Mouse (Mus musculus) ES-E14 (cell line): ENCODE data around the gene Cnot3. TPM values are rescaled to one million over a fixed set of nuclear protein-coding genes. Genes with fewer than 3 reads are reported as not detected.

Experiments used
- DNase-seq: peaks from one replicate; pipeline ENCODE4 v3.0.0-alpha.2; 2013; ENCODE audit warnings: low read depth, low spot score
- H3K27ac ChIP-seq: 2 replicates; pipeline ENCODE4 v1.5.1; 2012; ENCODE audit warnings: low read depth, mild to moderate bottlenecking, low read length, moderate library complexity, mixed read lengths; ENCODE audit not compliant: poor library complexity, insufficient read depth, severe bottlenecking
- H3K36me3 ChIP-seq: 2 replicates; pipeline ENCODE4 v1.6.1; 2012; ENCODE audit warnings: mild to moderate bottlenecking, low read length, moderate library complexity, mixed read lengths; ENCODE audit not compliant: control insufficient read depth, poor library complexity, insufficient read depth, severe bottlenecking
- H3K4me1 ChIP-seq, 2 experiments: fragments of 150-350 bp in 1 of 2; sonication (generic) in 1 of 2; 2 replicates each; pipeline ENCODE4 v1.6.1; 2012; ENCODE audit warnings: low read length in 2 of 2, mild to moderate bottlenecking in 1 of 2, mixed read lengths in 1 of 2; ENCODE audit not compliant: control insufficient read depth in 2 of 2, insufficient read depth in 2 of 2, poor library complexity in 1 of 2
- H3K4me3 ChIP-seq, 2 experiments: fragments of 150-350 bp in 1 of 2; sonication (generic) in 1 of 2; 2 replicates each; pipeline ENCODE4 v1.5.1; 2012; ENCODE audit warnings: low read length in 2 of 2, low read depth in 1 of 2, mild to moderate bottlenecking in 1 of 2, mixed read lengths in 1 of 2; ENCODE audit not compliant: insufficient read depth in 1 of 2, poor library complexity in 1 of 2, severe bottlenecking in 1 of 2
- H3K9ac ChIP-seq: 2 replicates; pipeline ENCODE4 v1.6.1; 2012; ENCODE audit warnings: low read depth, mild to moderate bottlenecking, low read length, mixed read lengths; ENCODE audit not compliant: poor library complexity, insufficient read depth, severe bottlenecking
- H3K9me3 ChIP-seq: fragments of 150-350 bp; sonication (generic); 2 replicates; pipeline ENCODE4 v1.6.1; 2012; ENCODE audit warnings: low read depth, mild to moderate bottlenecking, low read length; ENCODE audit not compliant: control insufficient read depth, insufficient read depth
- CHD2 ChIP-seq: IDR thresholded peaks from 2 replicates; pipeline ENCODE4 v1.6.1; 2014; ENCODE audit warnings: mild to moderate bottlenecking, low read depth, low read length, inconsistent platforms
- HCFC1 ChIP-seq: IDR thresholded peaks from 2 replicates; pipeline ENCODE4 v1.6.1; 2012; ENCODE audit warnings: low read length, inconsistent platforms, borderline replicate concordance; ENCODE audit not compliant: insufficient read depth
- MAFK ChIP-seq: IDR thresholded peaks from 2 replicates; pipeline ENCODE4 v1.6.1; 2014; ENCODE audit warnings: mild to moderate bottlenecking, low read depth, low read length, inconsistent platforms; ENCODE audit not compliant: insufficient read depth
- ZC3H11A ChIP-seq: IDR thresholded peaks from 2 replicates; pipeline ENCODE4 v1.6.1; 2012; ENCODE audit warnings: low read depth, mild to moderate bottlenecking, inconsistent platforms, low read length, borderline replicate concordance
- ZNF384 ChIP-seq: IDR thresholded peaks from 2 replicates; pipeline ENCODE4 v1.6.1; 2012; ENCODE audit warnings: low read depth, low read length, inconsistent platforms
- in situ Hi-C, 2 experiments: fragments of 600-800 bp; cut with MboI; formaldehyde crosslinking; loops; one replicate each; pipeline ENCODE4 v1.15.1; 2025; ENCODE audit warnings: low sequenced_read_pairs in 2 of 2, inconsistent platforms in 1 of 2; ENCODE audit not compliant: unreplicated experiment in 2 of 2
- total RNA-seq: library from RNA; depleted of rRNA; stranded (reverse); fragments of 300-350 nt; gene quantifications from 2 replicates; pipeline ENCODE4 v1.2.3, GENCODE M21; 2012

The Cnot3 gene
- total RNA-seq, 1 experiment, result 47.3 TPM

DNA sequence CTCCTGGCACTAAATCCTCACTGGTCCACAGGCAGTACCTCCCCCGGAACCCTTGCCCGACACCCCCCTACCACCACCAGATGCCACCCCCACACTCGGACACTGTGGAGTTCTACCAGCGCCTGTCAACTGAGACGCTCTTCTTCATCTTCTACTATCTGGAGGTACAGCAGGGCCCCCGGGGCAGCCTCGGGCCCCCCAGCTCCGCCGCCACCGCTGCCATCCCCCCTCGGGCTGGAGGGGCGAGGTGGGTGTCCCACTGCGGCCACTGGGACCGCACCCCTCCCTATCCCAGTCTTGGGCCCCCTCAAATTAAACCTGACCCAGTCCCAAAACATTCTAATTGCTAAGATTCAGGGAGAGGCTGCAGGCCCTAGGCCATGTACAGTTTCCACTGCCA is 13.5 kb downstream of the Cnot3 start:
- Histone ChIP-seq H3K9ac (no peak overlapping the region), H3K4me3 (no peak overlapping the region), H3K4me1 (no peaks in the 10 kb centered on the region), H3K27ac (no peak overlapping the region), H3K36me3 (peaks cover 81% of the 10 kb centered on the region), H3K9me3 (no peaks in the 10 kb centered on the region)
- TF ChIP-seq MAFK (no peak), ZC3H11A (no peak), HCFC1 (no peak), ZNF384 (no peak), CHD2 (no peak)
- no peak for DNase-seq
- in situ Hi-C loops, result no loop called here

DNA sequence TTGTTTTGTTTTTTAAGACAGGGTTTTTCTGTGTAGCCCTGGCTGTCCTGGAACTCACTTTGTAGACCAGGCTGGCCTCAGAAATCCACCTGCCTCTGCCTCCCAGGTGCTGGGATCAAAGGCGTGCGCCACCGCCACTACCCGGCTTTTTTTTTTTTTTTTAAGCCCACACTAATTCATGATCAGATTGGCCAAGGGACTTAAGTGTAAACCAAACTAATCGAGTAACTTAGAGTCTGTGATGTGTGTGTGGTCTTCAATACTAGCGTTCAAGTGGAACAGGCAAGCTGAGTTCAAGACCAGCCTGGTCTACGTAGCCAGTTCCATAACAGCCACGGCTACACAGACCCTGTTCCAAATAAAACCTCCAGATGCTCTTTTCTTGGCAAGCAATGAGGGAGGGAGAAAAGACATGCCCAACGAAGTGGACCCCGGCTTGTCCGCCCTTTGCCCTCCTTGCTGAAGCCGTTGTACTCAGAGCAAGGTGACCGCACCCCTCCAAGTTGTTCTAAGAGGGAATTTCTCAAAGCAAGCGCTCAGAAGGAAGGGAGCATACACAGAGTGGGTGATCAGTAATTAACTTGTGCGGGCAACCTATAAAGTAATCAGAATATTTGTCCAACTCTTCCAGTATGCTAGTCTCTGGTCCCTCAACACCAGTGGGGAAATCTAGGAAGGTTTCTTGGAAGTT is 19.6 kb downstream of the Cnot3 start:
- no peak for TF ChIP-seq ZC3H11A
- TF ChIP-seq ZNF384, result peak; percentile 64
- TF ChIP-seq HCFC1, result no peak
- Histone ChIP-seq H3K4me3 (peak overlapping the region; percentile 78 to 81), H3K27ac (no peak overlapping the region), H3K4me1 (peaks cover 0 to 4% of the 10 kb centered on the region in 2 experiments; a peak in 2 of 4 replicates), H3K36me3 (peaks cover 24% of the 10 kb centered on the region), H3K9me3 (no peaks in the 10 kb centered on the region), H3K9ac (peak overlapping the region; percentile 80)
- DNase-seq, result no peak
- in situ Hi-C loops, result no loop called here

DNA sequence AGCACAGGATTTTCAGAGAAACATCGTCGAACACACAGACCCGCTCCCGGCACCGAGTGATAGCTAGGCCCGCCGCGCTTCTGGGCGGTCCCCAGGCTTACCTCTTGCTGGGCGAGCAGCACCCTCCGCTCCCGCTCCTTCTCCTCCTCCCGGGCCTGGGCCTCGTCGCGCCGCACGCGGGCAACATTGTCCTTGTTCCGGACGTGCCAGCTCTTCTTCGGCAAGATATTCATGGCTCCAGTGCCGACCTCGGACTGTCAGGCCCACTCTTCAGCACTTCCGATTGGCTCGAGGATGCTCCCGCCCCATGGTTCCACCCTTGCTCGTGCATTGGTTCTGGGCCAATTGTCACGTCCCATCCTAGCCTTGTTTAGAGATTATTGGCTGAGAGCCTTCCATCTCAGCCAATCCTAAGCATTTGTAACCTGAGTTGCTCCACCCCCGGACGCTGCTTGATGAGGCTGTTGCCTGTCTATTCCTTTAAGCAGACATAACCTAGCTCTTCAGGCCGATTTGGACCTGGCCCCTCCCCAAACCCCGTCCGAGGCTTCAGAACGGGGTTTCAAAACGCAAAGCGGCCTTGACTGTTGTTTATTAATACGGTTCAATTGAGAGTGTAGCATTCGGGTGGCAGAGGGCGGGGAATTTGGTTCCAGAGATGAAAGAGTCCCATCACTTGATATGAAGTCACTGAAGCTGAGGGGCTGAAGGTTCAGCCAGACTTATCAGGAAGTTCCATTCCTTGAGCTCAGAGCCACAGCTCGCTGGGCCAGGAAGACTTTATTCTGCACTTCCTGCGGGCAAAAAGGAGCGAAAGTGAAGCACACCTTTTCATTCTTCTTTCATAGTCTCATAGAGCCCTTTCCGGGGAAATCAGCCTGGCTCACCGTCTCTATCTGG is 20.4 kb downstream of the Cnot3 start, which contains the start of gene Leng1:
Gene Leng1, minus strand, starts transcription at position 626 of the 900 bp plus-strand sequence.
- DNase-seq, result peak; percentile 98
- H3K27ac ChIP-seq, result no peak within 1 kb of the TSS
- in situ Hi-C loops, result no loop called here
- peak within 1 kb of the TSS; percentile 78 to 81 for H3K4me3 ChIP-seq
- H3K4me1 ChIP-seq, result peaks cover 0 to 4% of the 10 kb centered on the region in 2 experiments; a peak in 2 of 4 replicates
- no peak for TF ChIP-seq ZC3H11A
- no peak for TF ChIP-seq MAFK
- TF ChIP-seq CHD2, result peak; percentile 89
- no peak for TF ChIP-seq ZNF384
- no peak for TF ChIP-seq HCFC1
- H3K9me3 ChIP-seq, result no peaks in the 10 kb centered on the region
- H3K36me3 ChIP-seq, result peaks cover 18% of the 10 kb centered on the region
- H3K9ac ChIP-seq, result peak within 1 kb of the TSS; percentile 80

DNA sequence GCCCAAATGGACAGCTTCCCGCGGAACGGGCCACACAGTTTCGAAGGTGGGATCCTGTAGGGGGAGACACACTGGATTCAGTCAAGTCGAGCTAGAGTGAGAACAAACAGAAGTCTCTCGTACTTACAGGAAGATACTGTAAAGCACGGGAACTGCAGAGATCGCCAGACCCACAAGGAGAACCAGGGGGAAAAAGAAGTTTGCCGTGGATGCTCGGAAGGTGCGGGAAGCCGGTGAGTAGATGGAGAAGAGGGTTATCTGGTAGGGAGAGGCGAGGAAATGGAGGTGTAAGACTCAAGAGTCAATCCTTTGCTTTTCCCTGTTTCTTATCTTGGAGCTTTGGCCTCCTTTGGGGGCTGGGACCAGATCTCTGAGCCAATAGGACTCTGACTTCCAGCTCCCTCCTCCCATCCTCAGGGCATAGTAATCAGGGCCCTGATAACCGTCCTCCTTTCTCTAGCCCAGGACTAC is 21.9 kb downstream of the Cnot3 start:
- in situ Hi-C loops, result no loop called here
- Histone ChIP-seq H3K4me3 (peak overlapping the region; percentile 52 to 56), H3K4me1 (peaks cover 0 to 4% of the 10 kb centered on the region in 2 experiments; a peak in 2 of 4 replicates), H3K9ac (peak overlapping the region; percentile 51; the same call in 1 of the 2 replicates), H3K36me3 (peaks cover 6% of the 10 kb centered on the region; the same call in 1 of the 2 replicates), H3K9me3 (no peaks in the 10 kb centered on the region), H3K27ac (0 out of 2 replicates have a peak overlapping the region, but pooled peaks have one; percentile 22)
- TF ChIP-seq CHD2, result no peak
- no peak for TF ChIP-seq HCFC1
- no peak for TF ChIP-seq MAFK
- no peak for TF ChIP-seq ZC3H11A
- TF ChIP-seq ZNF384, result no peak
- DNase-seq, result peak; percentile 45
